Mouse (Mus musculus) thymus, adult 2 months (tissue): ENCODE results near the gene Speer4e. TPM values are rescaled to one million over a fixed set of nuclear protein-coding genes. Genes with fewer than 3 reads are reported as not detected.
"Not testable (repeated sequence)": the region's sequence is repeated elsewhere in the genome, so short reads cannot be mapped to it uniquely, and the experiment has no call there.

Experiments
- DNase-seq: peaks from one replicate; pipeline ENCODE4 v3.0.0; 2021
- H3K27ac ChIP-seq: fragments of 200-500 bp; 2 replicates; pipeline ENCODE4 v1.5.1; 2012; ENCODE audit warnings: low read length, control low read depth; ENCODE audit not compliant: control insufficient read depth, insufficient read depth
- H3K27me3 ChIP-seq: fragments of 200-500 bp; 2 replicates; pipeline ENCODE4 v1.6.1; 2012; ENCODE audit warnings: mild to moderate bottlenecking, low read length, moderate library complexity, mixed read lengths; ENCODE audit not compliant: control insufficient read depth, insufficient read depth
- H3K36me3 ChIP-seq: fragments of 200-500 bp; 2 replicates; pipeline ENCODE4 v1.6.1; 2012; ENCODE audit warnings: mild to moderate bottlenecking, low read length, moderate library complexity; ENCODE audit not compliant: control insufficient read depth, insufficient read depth
- H3K4me1 ChIP-seq: fragments of 200-500 bp; replicated peaks from 2 replicates; pipeline ENCODE4 v1.6.1; 2012; ENCODE audit warnings: low read length; ENCODE audit not compliant: control insufficient read depth, insufficient read depth
- H3K4me3 ChIP-seq: fragments of 200-500 bp; 2 replicates; pipeline ENCODE4 v1.5.1; 2012; ENCODE audit warnings: mild to moderate bottlenecking, low read length, control low read depth, moderate library complexity; ENCODE audit not compliant: control insufficient read depth, insufficient read depth
- CTCF ChIP-seq: fragments of 200-500 bp; IDR thresholded peaks from 2 replicates; pipeline ENCODE4 v1.5.1; 2012; ENCODE audit warnings: mild to moderate bottlenecking, control low read depth, low read length, moderate library complexity, borderline replicate concordance; ENCODE audit not compliant: control insufficient read depth, poor library complexity, insufficient read depth; ENCODE audit errors: extremely low read depth
- POLR2A ChIP-seq: fragments of 200-500 bp; IDR thresholded peaks from 2 replicates; pipeline ENCODE4 v1.6.1; 2012; ENCODE audit warnings: mild to moderate bottlenecking, low read length, control low read depth, moderate library complexity; ENCODE audit not compliant: control insufficient read depth, poor library complexity, insufficient read depth; ENCODE audit errors: extremely low read depth
- WGBS: fragments of 180-500 bp; shearing (Covaris S2); methylation state at CpG from one replicate; pipeline ENCODE4 v1.1.7; 2018; 5-methylcytosine and 5-hydroxymethylcytosine counted together
- polyA plus RNA-seq: library from polyadenylated mRNA; depleted of rRNA; stranded (reverse); fragments of >200 nt; gene quantifications from 2 replicates; pipeline ENCODE4 v1.2.3, GENCODE M21; 2012; rRNA removed

Gene Speer4e
- polyA plus RNA-seq, 1 experiment = not detected

- Histone ChIP-seq H3K27ac (no peak overlapping the region), H3K4me3 (no peak overlapping the region), H3K27me3 (no peaks in the 10 kb centered on the region), H3K4me1 (no peaks in the 10 kb centered on the region), H3K36me3 (no peaks in the 10 kb centered on the region)
- no peak for DNase-seq
- TF ChIP-seq POLR2A (no peak), CTCF (no peak)
- WGBS = 75% methylated on average over 3 of the region's 3 CpGs
These were observed 46.0 kb downstream of the Speer4e start for GRCm38 (mm10) chr5:14892242-14892641.

- not testable (repeated sequence) for H3K36me3 ChIP-seq, H3K27ac ChIP-seq, DNase-seq, H3K4me3 ChIP-seq, H3K27me3 ChIP-seq, H3K4me1 ChIP-seq
- 79% methylated on average over 2 of the region's 2 CpGs for WGBS
These were observed 52.9 kb downstream of the Speer4e start for GRCm38 (mm10) chr5:14885291-14885690.

Other genes starting within 250 kb of the Speer4e start
- gene Gm9758, start 23.5 kb downstream of the Speer4e start, polyA plus RNA-seq = not detected in 2 replicates
- gene Gm10354, start 40.5 kb upstream of the Speer4e start, polyA plus RNA-seq = not detected in 2 replicates
- gene Gm17019, start 94.6 kb upstream of the Speer4e start, polyA plus RNA-seq = not detected in 2 replicates